Mouse (Mus musculus) ovary, postnatal 36 days (tissue): Measurements from ENCODE around the gene Gm10228.
"Not testable (repeated sequence)": the region's sequence is repeated elsewhere in the genome, so short reads cannot be mapped to it uniquely, and the experiment has no call there.

ENCODE experiments used
- DNase-seq: peaks from one replicate; pipeline ENCODE4 v3.0.0; 2022; ENCODE audit warnings: low spot score, mixed read lengths

The Gm10228 gene

GRCm38 (mm10) chr16:89041372-89041771, at the start of gene Gm10228:
TSS of gene Gm10228 (minus strand) at chr16:89041472.
- DNase-seq = not testable (repeated sequence)

DNA sequence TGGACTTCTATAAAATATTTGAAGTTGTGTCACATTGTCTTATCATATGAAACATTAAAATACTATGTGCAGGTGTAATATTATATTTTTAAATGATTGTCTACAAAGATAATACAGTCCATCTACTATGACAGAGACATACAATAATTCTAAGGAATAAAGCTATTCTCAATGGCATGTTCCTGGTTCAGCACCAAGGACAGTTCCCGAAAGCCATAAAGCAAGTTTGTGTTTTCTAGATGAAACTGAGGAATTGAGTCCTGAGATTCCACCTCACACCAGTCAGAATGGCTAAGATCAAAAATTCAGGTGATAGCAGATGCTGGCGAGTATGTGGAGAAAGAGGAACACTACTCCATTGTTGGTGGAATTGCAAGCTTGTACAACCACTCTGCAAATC, 29.8 kb upstream of the Gm10228 start:
- DNase-seq = not testable (repeated sequence)

DNA sequence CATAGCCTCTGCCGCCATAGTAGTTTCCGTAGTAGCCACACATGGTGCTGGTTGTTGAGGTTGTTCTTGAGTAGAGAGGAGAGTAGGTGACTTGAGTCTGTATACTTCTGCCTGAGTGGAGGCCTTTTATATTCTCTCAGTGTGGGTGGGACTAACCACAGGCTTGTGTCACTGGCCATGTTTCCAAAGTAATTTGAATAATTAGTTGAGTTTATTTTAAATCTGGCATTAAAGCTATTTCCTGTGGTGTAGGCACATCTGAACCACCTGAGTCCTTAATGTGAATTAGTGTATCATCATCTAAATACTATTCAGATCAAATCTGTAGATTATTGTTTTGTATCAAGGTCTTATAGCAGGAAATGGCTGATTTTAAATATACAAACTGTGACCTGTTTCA, 22.6 kb upstream of the Gm10228 start, which contains the start of gene 1110025L11Rik:
1110025L11Rik (minus strand) TSS at position 101 of the 400 bp plus-strand sequence.
- DNase-seq = not testable (repeated sequence)

DNA sequence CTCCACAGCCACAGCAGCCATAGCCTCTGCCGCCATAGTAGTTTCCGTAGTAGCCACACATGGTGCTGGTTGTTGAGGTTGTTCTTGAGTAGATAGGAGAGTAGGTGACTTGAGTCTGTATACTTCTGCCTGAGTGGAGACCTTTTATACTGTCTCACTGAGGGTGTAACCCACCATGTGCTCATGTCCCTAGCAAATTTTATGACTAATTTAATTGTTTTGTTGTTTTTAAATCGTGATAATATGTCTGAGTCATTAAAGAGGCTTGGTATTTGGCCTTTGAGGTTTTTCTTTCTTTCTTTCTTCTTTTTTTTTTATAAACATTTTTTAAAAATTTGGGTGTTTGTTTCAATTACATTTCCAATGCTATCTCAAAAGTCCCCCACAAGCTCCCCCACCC, 6.5 kb upstream of the Gm10228 start, which contains the start of gene Krtap6-5:
Krtap6-5 (minus strand) TSS at position 101 of the 400 bp plus-strand sequence.
- no peak for DNase-seq

DNA sequence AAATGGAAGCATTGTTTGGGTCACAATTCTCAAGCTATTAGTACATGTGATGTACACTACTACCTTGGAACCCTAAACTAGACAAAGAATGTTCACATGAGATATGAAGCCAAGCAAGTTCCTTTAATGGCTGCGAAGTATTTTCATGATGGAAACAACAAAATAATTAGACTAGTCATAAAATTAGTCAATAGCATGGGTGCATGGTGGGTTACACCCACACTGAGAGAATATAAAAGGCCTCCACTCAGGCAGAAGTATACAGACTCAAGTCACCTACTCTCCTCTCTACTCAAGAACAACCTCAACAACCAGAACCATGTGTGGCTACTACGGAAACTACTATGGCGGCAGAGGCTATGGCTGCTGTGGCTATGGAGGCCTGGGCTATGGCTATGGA, 9.9 kb downstream of the Gm10228 start, which contains the start of gene Krtap6-1:
Krtap6-1 (plus strand) TSS at position 301 of the 400 bp plus-strand sequence.
- DNase-seq = not testable (repeated sequence)

DNA sequence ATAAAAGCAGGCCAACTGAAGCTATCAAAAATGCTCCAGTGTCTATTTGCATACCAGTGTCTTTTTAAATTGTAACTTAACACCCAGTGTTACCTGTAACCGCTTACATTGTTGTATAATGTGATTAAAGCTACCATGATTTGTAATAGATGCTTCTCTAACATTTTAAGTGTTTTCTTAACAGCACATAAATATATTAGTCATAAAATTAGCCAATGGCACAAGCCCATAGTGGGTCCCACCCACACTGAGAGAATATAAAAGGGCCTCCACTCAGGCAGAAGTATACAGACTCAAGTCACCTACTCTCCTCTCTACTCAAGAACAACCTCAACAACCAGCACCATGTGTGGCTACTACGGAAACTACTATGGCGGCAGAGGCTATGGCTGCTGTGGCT, 26.3 kb downstream of the Gm10228 start, which contains the start of gene Gm10229:
Gm10229 (plus strand) TSS at position 301 of the 400 bp plus-strand sequence.
- DNase-seq = not testable (repeated sequence)

DNA sequence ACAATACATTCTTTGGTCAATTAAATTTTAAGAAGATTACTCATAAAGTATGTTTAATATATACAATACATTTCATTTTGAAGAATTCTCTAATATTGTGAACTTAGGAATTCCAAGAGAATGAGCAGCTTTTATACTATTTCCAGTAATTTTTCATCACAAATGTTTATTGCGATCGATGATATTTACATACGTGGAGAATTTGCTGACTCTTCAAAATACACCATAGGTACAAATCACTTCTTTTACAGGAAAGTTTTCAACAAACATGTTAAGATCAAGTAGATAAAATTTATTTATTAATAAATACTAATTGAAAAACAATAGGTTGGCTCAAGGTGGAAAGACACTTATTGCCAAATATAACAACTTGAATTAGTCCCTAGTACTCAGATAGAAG, 27.3 kb downstream of the Gm10228 start:
- DNase-seq = no peak

- no peak for DNase-seq
Measured at GRCm38 (mm10) chr16:89010659-89011058, 30.6 kb downstream of the Gm10228 start, which contains the start of gene Krtap22-2. TSS of gene Krtap22-2 (minus strand) at chr16:89010759.
